Mouse (Mus musculus) megakaryocyte-erythroid progenitor cell, adult 5 weeks (primary cell): ENCODE results near the gene Nyap1. TPM values are rescaled to one million over a fixed set of nuclear protein-coding genes. Genes with fewer than 3 reads are reported as not detected.

ENCODE experiments used
- polyA plus RNA-seq: library from polyadenylated mRNA; stranded (reverse); fragments of >175 nt; gene quantifications from 2 replicates; pipeline ENCODE4 v1.2.3, GENCODE M21; 2012

The Nyap1 gene
- polyA plus RNA-seq = 1.3 and 1.8 TPM in 2 replicates

GRCm38 (mm10) chr5:137741023-137741931 is at the start of gene Nyap1:
TSS of gene Nyap1 (minus strand) at chr5:137741607.

GRCm38 (mm10) chr5:137787151-137787928 is 45.9 kb upstream of the Nyap1 start, which contains the start of the genes Mepce and Zcwpw1:
TSS of gene Mepce (minus strand) at chr5:137787655.
TSS of gene Zcwpw1 (plus strand) at chr5:137787798.

GRCm38 (mm10) chr5:137778635-137779034 is 37.2 kb upstream of the Nyap1 start, which contains the start of gene Ppp1r35:
TSS of gene Ppp1r35 (plus strand) at chr5:137778849.

GRCm38 (mm10) chr5:137745214-137746171 is 4.1 kb upstream of the Nyap1 start, which contains the start of gene Tsc22d4:
TSS of gene Tsc22d4 (plus strand) at chr5:137745730.

GRCm38 (mm10) chr5:137684294-137685123 is 56.9 kb downstream of the Nyap1 start, which contains the start of gene Agfg2:
TSS of gene Agfg2 (minus strand) at chr5:137684726.

Other genes starting within 250 kb of the Nyap1 start
- gene Pop7, start 239.1 kb downstream of the Nyap1 start, polyA plus RNA-seq = 69.8 and 82.0 TPM in 2 replicates
- gene Gigyf1, start 223.1 kb downstream of the Nyap1 start, polyA plus RNA-seq = 59.1 and 84.0 TPM in 2 replicates
- gene Epo, start 208.4 kb downstream of the Nyap1 start, polyA plus RNA-seq = not detected in 2 replicates
- 450 and 452 TPM in 2 replicates for gene Gnb2, start 208.1 kb downstream of the Nyap1 start, polyA plus RNA-seq
- not detected in 2 replicates for gene Actl6b, start 188.1 kb downstream of the Nyap1 start, polyA plus RNA-seq
- gene Tfr2, start 171.8 kb downstream of the Nyap1 start, polyA plus RNA-seq = 55.7 and 82.0 TPM in 2 replicates
- 827 and 993 TPM in 2 replicates for gene Mospd3, start 140.5 kb downstream of the Nyap1 start, polyA plus RNA-seq
- gene Pcolce, start 127.8 kb downstream of the Nyap1 start, polyA plus RNA-seq = 0.17 and 0.50 TPM in 2 replicates
- 0.11 TPM in 1 of 2 replicates, not detected in the other for gene Fbxo24, start 112.6 kb downstream of the Nyap1 start, polyA plus RNA-seq
- 245 and 269 TPM in 2 replicates for gene Lrch4, start 112.5 kb downstream of the Nyap1 start, polyA plus RNA-seq
- gene Gm20605, start 112.4 kb downstream of the Nyap1 start, polyA plus RNA-seq = 18.6 and 26.8 TPM in 2 replicates
- 86.6 and 124 TPM in 2 replicates for gene Sap25, start 100.3 kb downstream of the Nyap1 start, polyA plus RNA-seq
- gene Irs3, start 95.9 kb downstream of the Nyap1 start, polyA plus RNA-seq = 0.06 TPM in 1 of 2 replicates, not detected in the other
- 37.4 and 40.4 TPM in 2 replicates for gene Agfg2, start 56.9 kb downstream of the Nyap1 start, polyA plus RNA-seq
- gene Tsc22d4, start 4.1 kb upstream of the Nyap1 start, polyA plus RNA-seq = 412 and 464 TPM in 2 replicates
- 120 and 122 TPM in 2 replicates for gene Ppp1r35, start 37.2 kb upstream of the Nyap1 start, polyA plus RNA-seq
- gene Mepce, start 46.0 kb upstream of the Nyap1 start, polyA plus RNA-seq = 186 TPM in 2 replicates
- 1.2 and 2.1 TPM in 2 replicates for gene Zcwpw1, start 46.2 kb upstream of the Nyap1 start, polyA plus RNA-seq
- gene Pilra, start 94.7 kb upstream of the Nyap1 start, polyA plus RNA-seq = 1.6 and 2.4 TPM in 2 replicates
- gene Pilrb1, start 116.5 kb upstream of the Nyap1 start, polyA plus RNA-seq = 0.87 and 0.90 TPM in 2 replicates
- 1.6 and 1.9 TPM in 2 replicates for gene Pilrb2, start 130.2 kb upstream of the Nyap1 start, polyA plus RNA-seq
- not detected in 2 replicates for gene Cyp3a13, start 180.0 kb upstream of the Nyap1 start, polyA plus RNA-seq
- gene Gjc3, start 221.5 kb upstream of the Nyap1 start, polyA plus RNA-seq = not detected in 2 replicates
- not detected in 2 replicates for gene Azgp1, start 239.9 kb upstream of the Nyap1 start, polyA plus RNA-seq